24 mouse cellular contexts compared by ENCODE assay signal in genomic region chr7:19914558-19914957, GRCm38 (mm10). TPM values are rescaled to one million over a fixed set of nuclear protein-coding genes. Genes with fewer than 3 reads are reported as not detected.
DNase-seq lines count a peak whose midpoint lies in the region; ATAC-seq and TF ChIP-seq lines count a peak whose summit lies in the region.
"Had no signal": no experiment of that assay in that cellular context is flagged by ENCODE, and none has a peak within 500 bp of the region (broad histone marks: within the 10 kb centered on the region; RNA-seq: fewer than 3 reads in every experiment).

No protein-coding gene starts in this region.

- no peak overlapping the region for H3K27ac ChIP-seq in midbrain, embryonic 15.5 days
- H3K27ac ChIP-seq: embryonic facial prominence, embryonic 10.5 days; embryonic facial prominence, embryonic 12.5 days; forebrain, embryonic 13.5 days; forebrain, embryonic 15.5 days had no signal

- no peaks in the 10 kb centered on the region for H3K4me1 ChIP-seq in midbrain, embryonic 15.5 days
- H3K4me1 ChIP-seq: embryonic facial prominence, embryonic 10.5 days; embryonic facial prominence, embryonic 12.5 days; forebrain, embryonic 13.5 days; forebrain, embryonic 15.5 days had no signal

- H3K9me3 ChIP-seq in midbrain, embryonic 15.5 days: no peaks in the 10 kb centered on the region
- H3K9me3 ChIP-seq: embryonic facial prominence, embryonic 12.5 days; forebrain, embryonic 13.5 days; forebrain, embryonic 15.5 days had no signal

- no peak overlapping the region for H3K4me3 ChIP-seq in myocyte
- H3K4me3 ChIP-seq in midbrain, embryonic 15.5 days: no peak overlapping the region
- H3K4me3 ChIP-seq: embryonic facial prominence, embryonic 10.5 days; embryonic facial prominence, embryonic 12.5 days; forebrain, embryonic 13.5 days; forebrain, embryonic 15.5 days had no signal

- peaks cover 54% of the 10 kb centered on the region for H3K36me3 ChIP-seq in myocyte (ENCODE audit: control insufficient read depth, insufficient read depth)
- H3K36me3 ChIP-seq in midbrain, embryonic 15.5 days (replicated peaks): peaks cover 6% of the 10 kb centered on the region; the same call in 1 of the 2 replicates

- no peaks in the 10 kb centered on the region for H3K27me3 ChIP-seq in myocyte (ENCODE audit: control insufficient read depth, insufficient read depth, insufficient read length)
- H3K27me3 ChIP-seq in midbrain, embryonic 15.5 days (replicated peaks): no peaks in the 10 kb centered on the region
- H3K27me3 ChIP-seq: embryonic facial prominence, embryonic 12.5 days; forebrain, embryonic 13.5 days; forebrain, embryonic 15.5 days had no signal

- no peak overlapping the region for H3K9ac ChIP-seq in midbrain, embryonic 15.5 days
- H3K9ac ChIP-seq: embryonic facial prominence, embryonic 12.5 days; forebrain, embryonic 13.5 days; forebrain, embryonic 15.5 days had no signal

- H3ac ChIP-seq in myocyte (ENCODE audit: control insufficient read depth, insufficient read length): no peak overlapping the region

- TF ChIP-seq POLR2A in myocyte (IDR thresholded peaks at IDR 0.05; ENCODE audit: insufficient read length, low read depth): peak; percentile 18

- 94% methylated on average over 7 of the region's 7 CpGs for WGBS in midbrain, embryonic 15.5 days

- peak; percentile 34 for DNase-seq in testis, postnatal 10 days (ENCODE audit: low spot score)
- DNase-seq in testis, postnatal 14 days (ENCODE audit: low spot score): no peak
- peak; percentile 6 for DNase-seq in thymus, postnatal 14 days
- DNase-seq in thymus, postnatal 10 days (ENCODE audit: low spot score in 2 of 2): no peak
- DNase-seq in naive thymus-derived CD4-positive, alpha-beta T cell, adult 2 months (ENCODE audit: low read depth): peak; percentile 8
- DNase-seq in frontal cortex, postnatal 25 days (ENCODE audit: low spot score in 2 of 2): no peak
- DNase-seq: adrenal gland, adult 8-10 months; adrenal gland, postnatal 14 days; adrenal gland, postnatal 36 days; cerebellum, adult 11-12 months; cerebellum, adult 2 months; cerebellum, adult 9-10 months; cerebellum, postnatal 10 days; cerebellum, postnatal 25 days had no signal

- no peak overlapping the region for H3K4me2 ChIP-seq in myocyte (ENCODE audit: low read depth)
- H3K4me2 ChIP-seq in midbrain, embryonic 15.5 days: no peak overlapping the region
- H3K4me2 ChIP-seq: embryonic facial prominence, embryonic 12.5 days; forebrain, embryonic 13.5 days; forebrain, embryonic 15.5 days had no signal

- no peak for ATAC-seq in midbrain, embryonic 15.5 days (replicated peaks)
- ATAC-seq: forebrain, embryonic 13.5 days; forebrain, embryonic 15.5 days had no signal

- peaks cover 23% of the 10 kb centered on the region for H3K79me2 ChIP-seq in myocyte (ENCODE audit: control insufficient read depth, insufficient read depth)

TF ChIP-seq in myocyte, 11 proteins besides CTCF, POLR2A, EP300 and RAD21:
- TF ChIP-seq POLR2AphosphoS2 (IDR thresholded peaks at IDR 0.05; ENCODE audit: insufficient read length, low read depth): peak; percentile 60
- TF ChIP-seq MAX (IDR thresholded peaks at IDR 0.05; ENCODE audit: low read depth): no peak

RNA-seq across cellular contexts. Expression of gene Pvr, which starts 6.4 kb away (rescaled TPM):
- polyA plus RNA-seq in myocyte (2012; fragmentation: generic; extraction: Trizol): 39.7 TPM
- 11.5 and 12.6 TPM in 2 replicates for polyA plus RNA-seq in midbrain, embryonic 15.5 days (2015; fragmentation: Nextera tagmentation; extraction: Ambion mirVana)

RNA-seq across cellular contexts. Expression of gene Ceacam19, which starts 26.8 kb away (rescaled TPM):
- polyA plus RNA-seq in myocyte (2012; fragmentation: generic; extraction: Trizol): 0.01 TPM
- not detected in 2 replicates for polyA plus RNA-seq in midbrain, embryonic 15.5 days (2015; fragmentation: Nextera tagmentation; extraction: Ambion mirVana)
- polyA plus RNA-seq: C2C12; cerebellum, adult 2 months; cortical plate, adult 2 months; embryonic facial prominence, embryonic 10.5 days; embryonic facial prominence, embryonic 12.5 days; forebrain, embryonic 11.5 days; forebrain, embryonic 13.5 days; forebrain, embryonic 15.5 days had no signal

RNA-seq across cellular contexts. Expression of gene Igsf23, which starts 36.0 kb away (rescaled TPM):
- polyA plus RNA-seq in myocyte (2012; fragmentation: generic; extraction: Trizol): 0.11 TPM
- not detected in 2 replicates for polyA plus RNA-seq in midbrain, embryonic 15.5 days (2015; fragmentation: Nextera tagmentation; extraction: Ambion mirVana)
- polyA plus RNA-seq: cerebellum, adult 2 months; cortical plate, adult 2 months; embryonic facial prominence, embryonic 10.5 days; embryonic facial prominence, embryonic 12.5 days; embryonic facial prominence, embryonic 14.5 days; forebrain, embryonic 13.5 days; forebrain, embryonic 15.5 days had no signal

RNA-seq across cellular contexts. Expression of gene Ceacam20, which starts 50.7 kb away (rescaled TPM):
- polyA plus RNA-seq in myocyte (2012; fragmentation: generic; extraction: Trizol): not detected
- not detected in 2 replicates for polyA plus RNA-seq in midbrain, embryonic 15.5 days (2015; fragmentation: Nextera tagmentation; extraction: Ambion mirVana)
- polyA plus RNA-seq: C2C12; cerebellum, adult 2 months; cortical plate, adult 2 months; embryonic facial prominence, embryonic 10.5 days; embryonic facial prominence, embryonic 12.5 days; embryonic facial prominence, embryonic 14.5 days; forebrain, embryonic 11.5 days; forebrain, embryonic 13.5 days; forebrain, embryonic 15.5 days had no signal

RNA-seq across cellular contexts. Expression of gene Ceacam16, which starts 53.5 kb away (rescaled TPM):
- polyA plus RNA-seq in myocyte (2012; fragmentation: generic; extraction: Trizol): 0.02 TPM
- 1.1 and 1.2 TPM in 2 replicates for polyA plus RNA-seq in midbrain, embryonic 15.5 days (2015; fragmentation: Nextera tagmentation; extraction: Ambion mirVana)
- polyA plus RNA-seq: C2C12; cortical plate, adult 2 months; embryonic facial prominence, embryonic 10.5 days; embryonic facial prominence, embryonic 12.5 days; embryonic facial prominence, embryonic 14.5 days; forebrain, embryonic 13.5 days had no signal

Comparison
In these comparisons a context has a peak if more than half of its experiments do, and no peak if none do; other contexts are left out.
1. DNase-seq: peak in testis, postnatal 10 days (single experiment), thymus, postnatal 14 days (single experiment) and naive thymus-derived CD4-positive, alpha-beta T cell, adult 2 months (single experiment); none in testis, postnatal 14 days (single experiment), thymus, postnatal 10 days (0 of 2) and frontal cortex, postnatal 25 days (0 of 2).